Mouse (Mus musculus) spleen, postnatal 10 days (tissue): ENCODE measurements around the gene Tmem207.
"Not testable (repeated sequence)": the region's sequence is repeated elsewhere in the genome, so short reads cannot be mapped to it uniquely, and the experiment has no call there.

Experiments
- DNase-seq, 2 experiments: peaks; one replicate each; pipeline ENCODE4 v3.0.0; 2021 to 2022; ENCODE audit warnings: low spot score in 2 of 2

Gene Tmem207

DNA sequence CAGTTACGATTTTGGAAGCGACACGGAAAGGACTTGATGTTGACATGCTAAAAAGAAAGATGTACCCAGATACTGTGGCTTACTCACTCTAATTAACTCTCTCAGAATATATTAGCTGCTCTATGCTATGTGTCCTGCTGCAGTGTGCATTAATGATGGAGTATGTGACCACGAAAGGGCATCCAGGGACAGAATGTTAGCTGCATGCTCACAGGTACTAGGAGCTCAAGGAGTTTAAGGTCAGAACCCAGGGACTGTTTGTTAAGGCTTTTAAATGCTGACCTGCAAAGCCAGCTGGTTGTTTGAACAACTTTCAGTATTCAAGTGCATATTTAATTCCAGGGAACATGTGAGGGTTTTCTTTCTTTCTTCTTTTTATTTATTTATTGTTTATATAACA is at the start of gene Tmem207:
Gene Tmem207 (minus strand): TSS at position 101 of the 400 bp plus-strand sequence.
- no peak for DNase-seq

DNA sequence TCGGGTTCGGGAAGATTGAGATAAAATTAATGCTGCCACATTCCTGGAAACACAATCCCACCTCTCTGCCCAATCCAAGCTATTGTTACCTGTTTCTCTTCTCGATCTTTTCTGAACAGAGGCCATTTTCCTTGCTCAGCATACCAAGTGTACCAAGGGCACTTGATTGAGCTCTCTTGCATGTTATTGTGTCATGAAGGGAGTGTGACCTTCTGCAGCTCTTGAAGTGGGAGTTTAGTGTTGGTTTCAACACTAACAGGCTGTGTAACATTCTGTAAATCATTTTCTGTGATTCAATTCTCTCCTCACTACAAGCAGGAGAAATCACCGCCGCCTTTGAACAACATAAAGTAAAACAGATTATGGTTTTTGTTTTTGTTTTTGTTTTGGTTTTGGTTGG is 47.6 kb upstream of the Tmem207 start:
- no peak for DNase-seq

DNA sequence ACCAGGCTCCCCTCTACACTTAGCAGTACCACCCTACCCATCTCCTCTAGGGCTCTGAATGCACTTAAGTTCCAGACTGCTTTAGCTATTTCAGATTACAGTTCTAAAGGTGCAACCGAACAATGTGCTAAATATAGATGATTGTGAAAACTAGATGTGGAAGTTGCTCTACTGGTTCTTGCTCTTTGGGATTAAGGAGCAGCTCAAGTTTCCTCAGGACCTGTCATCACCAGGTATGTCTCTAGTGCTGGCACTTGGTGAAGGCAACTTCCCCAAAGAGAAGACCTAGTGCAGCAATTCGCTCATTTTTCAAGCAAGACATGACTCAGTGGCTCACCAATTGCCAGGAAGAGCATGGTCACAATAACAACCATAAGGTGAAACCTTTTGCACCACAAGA is 45.3 kb upstream of the Tmem207 start:
- no peak for DNase-seq

DNA sequence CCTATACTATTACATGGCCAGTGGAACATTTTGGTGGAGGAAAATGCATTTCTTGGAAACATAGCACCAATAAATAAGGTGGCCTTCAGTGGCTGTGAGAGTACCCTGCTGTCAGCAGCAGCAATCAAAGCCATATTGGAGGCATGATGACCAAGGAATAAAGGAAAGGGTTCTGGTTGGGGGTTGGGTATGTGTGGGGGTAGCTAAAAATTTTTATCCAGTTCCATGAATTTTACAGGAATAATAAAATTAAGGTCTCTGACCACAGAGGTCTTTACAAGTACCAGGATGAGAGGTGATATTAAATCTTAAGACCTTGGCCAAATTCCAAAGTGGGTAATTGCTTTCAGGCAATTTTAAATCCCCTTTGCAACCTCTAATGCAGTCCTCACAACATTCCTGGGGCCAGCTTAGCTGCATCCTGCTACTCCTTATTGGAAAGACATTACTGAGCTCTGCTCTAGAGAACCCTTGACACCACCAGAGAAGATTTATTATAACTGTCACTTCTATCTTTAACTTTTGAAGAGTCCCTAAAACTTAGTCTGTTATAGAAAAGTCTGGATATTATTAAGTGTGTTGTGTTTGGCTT is 42.9 kb upstream of the Tmem207 start:
- DNase-seq = no peak

DNA sequence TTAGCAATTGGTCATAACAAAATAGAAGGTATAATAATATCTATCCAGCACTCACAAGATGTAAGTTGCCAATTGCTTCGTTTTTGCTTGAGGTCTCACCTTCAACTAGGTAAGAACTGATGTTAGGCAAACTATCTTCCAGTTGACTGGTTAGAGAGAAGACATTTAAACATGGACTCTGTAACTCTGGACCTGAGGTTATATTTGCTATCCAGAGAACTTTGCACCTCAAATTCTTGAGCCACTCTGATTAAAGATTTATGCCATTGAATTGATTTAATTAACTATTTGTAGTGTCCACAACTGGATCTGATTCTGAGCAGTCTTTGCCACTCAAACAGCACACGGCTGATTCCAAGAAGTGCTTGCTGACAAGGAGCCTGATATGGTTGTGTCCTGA is 36.2 kb upstream of the Tmem207 start:
- DNase-seq = no peak

DNA sequence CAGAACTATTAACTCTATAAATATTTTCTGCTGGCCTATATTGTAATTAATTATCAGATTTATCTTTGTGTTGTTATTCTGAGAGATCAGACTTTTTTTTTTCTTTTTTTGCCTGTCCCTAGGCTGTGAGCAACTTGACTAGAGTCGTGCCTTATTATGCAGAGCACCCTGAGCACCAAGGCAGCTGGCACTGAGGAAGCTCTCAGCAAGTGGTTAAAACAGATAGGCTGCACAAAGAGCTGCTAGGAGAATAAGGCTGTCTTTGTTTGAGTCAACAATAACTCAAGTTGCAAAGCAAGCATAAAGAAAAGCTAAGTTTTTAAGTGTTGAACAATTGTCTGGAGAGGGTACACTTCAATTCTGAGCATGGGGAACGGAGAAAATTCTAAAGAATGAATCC is 35.2 kb upstream of the Tmem207 start:
- DNase-seq = no peak

DNA sequence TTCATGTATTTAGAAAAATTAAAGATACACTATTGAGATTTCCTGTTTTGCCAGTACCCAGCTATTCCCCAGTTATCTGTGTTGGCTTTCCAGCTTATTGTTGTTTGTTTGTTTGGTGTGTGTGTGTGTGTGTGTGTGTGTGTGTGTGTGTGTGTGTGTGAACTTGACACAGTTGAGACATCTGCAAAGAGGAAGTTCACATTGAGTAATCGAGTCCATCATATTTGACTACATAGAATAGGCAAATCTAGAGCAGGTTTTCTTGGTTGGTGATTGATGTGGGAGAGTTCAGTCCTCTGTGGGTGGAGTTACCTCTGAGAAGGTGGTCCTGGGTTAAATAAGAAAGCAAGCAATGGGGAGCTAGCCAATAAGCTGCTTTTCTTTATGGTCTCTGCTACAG is 32.2 kb upstream of the Tmem207 start:
- no peak for DNase-seq

DNA sequence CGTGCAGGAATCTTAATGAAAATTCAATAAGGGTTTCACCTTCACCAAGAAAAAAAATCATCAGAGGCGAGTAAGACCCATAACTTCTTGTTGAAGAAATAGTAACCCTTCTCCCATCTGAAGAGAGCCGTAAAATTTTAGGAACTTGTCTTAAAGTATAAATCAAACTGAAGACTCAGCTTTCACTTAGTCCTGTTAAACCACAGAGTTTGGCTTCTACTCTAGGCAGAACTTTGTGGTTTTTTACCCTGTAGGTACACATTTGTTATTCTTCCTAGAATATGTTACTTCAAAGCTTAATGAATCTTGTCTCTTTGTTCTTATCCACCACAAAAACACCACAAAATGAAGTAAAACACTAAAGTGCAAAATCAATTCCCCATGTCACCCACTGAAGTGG is 25.7 kb upstream of the Tmem207 start:
- DNase-seq = no peak

DNA sequence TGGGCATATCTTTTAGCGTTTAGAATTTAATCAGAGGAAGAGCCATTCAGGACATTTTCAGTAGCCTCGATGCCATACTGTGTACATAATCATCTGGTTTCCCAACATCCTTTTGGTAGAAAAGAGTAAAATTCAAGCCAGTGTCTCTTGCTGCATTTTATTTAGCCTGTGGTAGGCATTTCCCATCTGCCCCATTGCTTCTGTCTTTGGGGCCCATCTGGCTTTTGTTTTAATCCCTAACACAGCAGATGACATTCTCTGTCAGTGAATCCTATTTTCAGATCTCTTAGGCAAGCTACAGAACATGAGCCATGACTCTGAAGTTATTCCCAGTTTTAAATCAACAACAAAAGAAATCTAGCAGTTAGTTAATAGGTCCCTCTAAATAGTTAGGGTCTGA is 22.7 kb upstream of the Tmem207 start:
- no peak for DNase-seq

DNA sequence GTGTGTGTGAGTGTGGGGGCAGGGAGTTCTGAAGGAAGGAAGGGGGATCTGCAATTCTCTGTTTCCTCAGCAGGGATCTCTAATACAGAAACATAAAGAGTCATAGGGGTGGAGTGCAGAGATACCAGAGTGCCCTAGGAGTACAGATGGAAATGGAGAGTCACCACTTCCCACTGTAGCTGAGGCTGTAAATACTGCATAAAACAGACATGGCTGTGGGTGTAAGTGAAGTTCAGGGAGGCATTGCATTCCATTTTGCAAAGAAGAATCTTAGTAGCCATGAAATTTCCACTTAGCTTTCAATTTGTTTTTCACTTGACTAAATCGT is 20.3 kb upstream of the Tmem207 start:
- DNase-seq = no peak

DNA sequence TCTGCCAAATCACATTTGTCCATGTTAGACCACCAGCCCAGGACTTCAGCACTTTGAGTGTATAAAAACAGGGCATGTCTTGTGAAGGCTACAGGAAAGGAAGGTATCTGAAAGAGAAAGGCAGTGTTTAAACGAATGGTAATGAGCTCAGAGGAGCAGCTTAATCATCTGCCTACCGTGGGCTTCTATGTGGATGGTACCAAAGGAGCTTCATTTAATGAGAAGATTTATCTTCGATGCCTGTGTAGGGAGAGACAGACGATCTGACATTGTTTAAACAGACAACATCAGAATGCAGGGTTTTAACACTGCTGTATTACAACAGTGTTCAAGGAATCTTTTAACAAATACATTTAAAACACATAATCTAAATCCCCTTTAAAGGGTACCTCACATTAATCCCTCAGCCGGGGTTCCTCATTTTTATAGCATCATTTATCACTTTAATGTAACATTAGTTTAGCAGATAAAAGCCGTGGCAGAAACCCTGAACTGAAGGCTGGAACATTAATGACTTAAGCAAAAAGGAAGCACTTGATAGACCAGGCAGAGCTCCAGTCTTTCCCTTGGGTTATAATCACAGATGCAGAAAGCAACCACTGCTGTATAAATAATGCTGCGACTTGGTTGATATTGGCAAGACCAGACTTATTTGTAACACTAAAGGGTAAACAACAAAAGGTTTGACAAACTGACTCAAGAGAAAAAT is 19.8 kb upstream of the Tmem207 start:
- DNase-seq = no peak

DNA sequence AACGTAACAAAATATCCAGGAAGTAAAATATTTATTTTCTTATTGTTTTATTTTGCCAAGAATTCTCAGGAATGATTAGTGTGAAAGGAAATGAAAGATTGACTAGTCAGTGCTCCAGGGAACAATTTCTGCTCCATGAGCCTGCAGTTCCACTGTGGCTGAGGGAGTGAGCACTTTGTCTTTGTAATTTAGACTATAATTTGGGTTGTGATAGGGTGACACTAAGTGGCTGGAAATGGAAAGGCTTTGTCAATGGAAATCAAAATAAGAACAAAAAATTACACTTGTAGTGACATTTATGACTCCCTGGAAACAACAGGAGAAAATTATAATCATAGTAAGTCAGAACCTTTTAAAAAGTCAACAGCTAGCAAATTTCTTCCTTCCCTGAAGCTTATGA is 5.7 kb upstream of the Tmem207 start:
- no peak for DNase-seq

DNA sequence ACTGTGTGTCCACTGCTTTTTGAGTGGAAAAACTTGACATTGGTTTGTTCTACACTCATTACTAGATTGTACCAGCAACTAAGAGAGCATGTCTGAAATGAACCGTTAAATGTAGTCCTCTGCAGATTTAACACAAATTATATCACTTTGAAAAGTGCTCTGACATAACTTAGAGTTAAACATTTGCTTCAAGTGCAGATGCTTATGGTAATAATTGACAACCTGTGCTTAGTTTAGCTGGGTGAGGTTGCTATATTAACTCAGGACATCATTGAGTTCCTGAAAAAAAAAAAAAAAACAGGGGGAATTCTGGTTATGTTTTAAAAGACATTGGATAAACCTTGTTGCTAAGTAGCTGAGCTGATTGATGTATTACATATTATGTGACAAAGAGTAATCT is 3.9 kb upstream of the Tmem207 start:
- no peak for DNase-seq

DNA sequence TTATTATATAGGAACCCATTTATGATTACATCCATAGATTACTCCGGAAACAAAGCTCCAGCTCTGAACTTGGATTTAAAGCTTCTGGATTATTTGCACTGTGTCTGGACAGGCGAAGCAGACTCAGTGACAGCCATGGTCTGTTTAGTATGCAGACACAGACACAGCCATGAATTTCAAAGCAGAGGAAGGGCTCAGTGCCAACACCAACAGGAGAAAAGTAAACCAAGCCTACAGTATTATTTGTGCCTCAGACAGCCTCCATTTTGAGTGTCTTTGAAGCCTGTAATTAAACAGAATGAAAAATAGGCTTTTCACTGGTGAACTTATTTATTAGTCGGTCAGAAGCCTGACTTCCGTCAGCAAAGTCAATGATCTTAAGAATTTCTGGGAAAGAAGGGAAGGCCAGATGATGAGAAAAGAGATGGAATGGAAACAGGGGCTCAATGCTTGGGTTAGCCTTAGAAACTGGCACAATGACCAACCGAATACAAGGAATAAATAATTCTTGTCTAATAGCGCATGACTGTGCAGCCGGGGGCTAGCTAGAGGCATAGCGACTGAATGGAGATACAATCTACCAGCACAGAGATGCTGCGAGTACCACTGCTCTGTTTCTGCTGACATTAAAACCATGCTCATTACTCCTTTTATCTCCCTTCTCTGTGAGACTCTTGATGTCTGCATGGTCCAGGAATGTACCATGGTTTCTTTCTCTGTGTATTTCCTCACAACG is 1.5 kb upstream of the Tmem207 start:
- no peak for DNase-seq

DNA sequence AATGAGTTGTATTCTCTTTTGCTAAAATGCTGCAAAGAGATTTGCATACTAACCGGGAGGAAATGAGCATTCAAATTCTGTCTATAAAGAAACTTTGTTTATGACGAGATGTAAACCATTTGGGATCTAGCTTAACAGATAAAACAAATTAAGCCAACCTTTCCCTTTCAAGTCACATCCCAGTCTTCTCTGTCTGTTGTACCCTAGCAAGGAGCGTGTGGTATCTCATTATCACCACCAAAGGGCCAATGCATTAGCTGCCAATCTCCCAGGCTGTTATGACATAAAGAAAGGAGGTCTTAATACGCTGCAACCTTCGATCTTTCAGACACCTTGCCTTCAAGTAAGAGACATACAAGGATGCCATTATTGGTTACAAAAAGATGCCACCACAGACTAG is 737 bp downstream of the Tmem207 start:
- no peak for DNase-seq

DNA sequence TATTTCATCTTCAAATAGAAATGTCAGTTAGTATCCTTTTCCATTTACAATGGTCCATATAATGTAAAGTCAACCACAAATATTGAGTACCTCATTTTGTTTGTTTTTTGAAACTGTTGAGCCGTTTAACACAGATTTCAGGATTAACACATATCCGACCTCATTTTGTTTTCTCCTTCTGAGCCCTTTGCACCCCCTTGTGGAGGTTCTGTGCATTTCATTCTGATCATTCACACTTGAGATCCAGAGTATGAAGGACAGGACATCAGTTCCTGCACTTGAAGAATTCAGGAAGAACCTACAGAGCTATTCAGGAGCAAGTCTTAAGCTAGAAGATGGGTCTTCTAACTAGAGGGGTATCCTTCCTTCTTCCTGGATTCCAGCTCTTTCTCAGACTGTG is 7.0 kb downstream of the Tmem207 start:
- no peak for DNase-seq

DNA sequence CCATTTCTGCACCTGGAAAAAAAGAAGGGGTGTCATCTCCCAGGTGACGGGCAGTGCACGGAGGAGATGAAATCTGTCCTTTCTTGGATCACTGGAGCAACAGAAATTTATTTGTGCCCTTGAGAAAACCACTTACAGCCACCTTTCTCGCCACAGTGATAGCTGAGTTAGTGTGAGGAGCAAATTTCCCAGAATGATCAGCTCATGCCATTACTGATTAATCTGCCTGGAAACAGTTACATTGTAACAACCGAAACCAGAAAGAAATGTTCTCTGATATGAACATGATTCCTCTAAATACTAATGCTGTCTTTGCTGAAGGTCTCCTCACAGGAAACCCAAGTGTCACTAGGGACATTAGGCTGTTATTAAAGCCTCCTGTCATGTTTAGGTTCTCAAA is 21.6 kb downstream of the Tmem207 start:
- DNase-seq = no peak

DNA sequence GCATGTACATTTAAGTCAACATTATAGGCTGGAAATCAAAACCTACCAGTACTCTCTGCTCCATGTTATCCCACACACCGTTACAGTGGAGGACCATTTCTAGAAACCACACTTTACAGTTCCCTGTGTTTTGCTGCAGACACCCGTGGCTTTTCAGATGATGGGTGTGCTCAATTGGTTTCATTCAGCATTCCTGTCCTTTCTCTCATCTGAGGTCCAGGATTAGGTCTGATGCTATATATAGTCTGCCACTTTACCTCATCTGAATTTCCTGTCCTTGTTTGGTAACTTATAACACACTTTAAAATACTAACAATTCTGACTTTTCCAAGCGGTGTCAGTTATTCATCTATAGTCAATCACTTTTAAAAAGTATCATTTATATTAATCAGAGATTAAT is 25.8 kb downstream of the Tmem207 start:
- DNase-seq = no peak

DNA sequence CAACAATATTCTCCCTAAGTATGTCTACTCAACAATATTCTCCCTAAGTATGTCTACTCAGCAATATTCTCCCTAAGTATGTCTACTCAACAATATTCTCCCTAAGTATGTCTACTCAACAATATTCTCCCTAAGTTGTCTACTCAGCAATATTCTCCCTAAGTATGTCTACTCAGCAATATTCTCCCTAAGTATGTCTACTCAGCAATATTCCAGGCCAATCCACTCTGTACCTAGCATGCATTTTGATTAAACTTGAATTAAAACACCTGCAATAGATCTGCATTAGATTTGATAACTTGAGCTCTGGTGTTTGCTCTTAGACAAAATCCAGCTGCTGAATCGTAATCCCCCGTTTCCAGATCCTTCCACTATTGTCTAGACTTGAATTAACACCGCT is 26.9 kb downstream of the Tmem207 start:
- DNase-seq = not testable (repeated sequence)

DNA sequence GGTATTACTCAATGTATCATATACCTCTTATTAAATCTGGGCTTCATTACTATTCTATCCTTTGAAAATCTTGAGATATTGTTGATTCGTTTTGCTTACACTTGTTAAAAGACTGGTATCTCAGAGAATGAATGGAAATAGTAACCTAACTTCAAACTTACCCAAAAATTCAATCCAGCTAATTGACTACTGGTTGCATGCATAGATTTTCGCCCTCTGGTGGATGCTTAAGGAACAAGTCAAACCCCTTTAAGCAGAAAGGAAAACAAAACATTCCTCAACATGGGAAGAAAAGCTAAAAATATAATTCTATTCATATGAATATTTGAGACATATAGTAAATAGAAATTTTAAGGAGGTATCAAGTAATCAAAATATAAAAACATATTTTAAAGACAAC is 30.8 kb downstream of the Tmem207 start:
- no peak for DNase-seq

DNA sequence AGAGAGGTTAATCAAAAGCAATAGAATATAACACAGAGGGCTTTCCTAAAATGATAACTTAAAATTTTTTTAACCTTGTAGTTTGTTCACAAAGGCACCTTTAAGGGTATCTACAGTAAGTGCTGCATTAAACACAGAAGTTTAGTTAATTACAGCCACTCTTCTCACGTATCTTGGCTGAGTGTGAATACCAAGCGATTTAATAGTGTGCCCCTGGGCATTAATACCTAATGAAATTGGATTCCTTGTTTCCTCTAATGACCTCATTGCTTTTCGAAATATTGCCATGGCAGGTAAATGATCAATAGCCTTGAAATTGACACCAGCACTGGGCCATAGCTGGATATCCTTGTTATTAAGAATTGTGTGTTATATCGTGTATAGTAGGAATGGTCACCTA is 55.3 kb downstream of the Tmem207 start:
- no peak for DNase-seq

DNA sequence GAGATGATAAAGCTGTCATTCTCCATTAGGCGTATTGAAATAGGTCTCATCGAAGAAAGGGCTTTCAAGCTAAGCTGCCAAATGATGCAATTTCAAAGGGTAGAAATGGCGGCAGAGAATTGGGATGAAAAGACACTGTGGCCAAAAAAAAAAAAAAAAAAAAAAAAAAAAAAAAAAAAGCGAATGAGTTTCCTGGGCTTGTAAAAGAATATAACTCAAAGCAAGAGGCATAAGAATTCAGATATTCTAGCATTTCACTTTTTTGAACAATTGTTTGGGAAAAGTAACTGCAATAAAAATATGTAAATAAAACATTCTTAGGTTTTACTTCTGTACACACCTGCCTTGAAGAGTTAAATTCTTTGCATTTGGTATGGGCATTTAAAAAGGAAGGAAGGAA is 60.0 kb downstream of the Tmem207 start:
- no peak for DNase-seq

DNA sequence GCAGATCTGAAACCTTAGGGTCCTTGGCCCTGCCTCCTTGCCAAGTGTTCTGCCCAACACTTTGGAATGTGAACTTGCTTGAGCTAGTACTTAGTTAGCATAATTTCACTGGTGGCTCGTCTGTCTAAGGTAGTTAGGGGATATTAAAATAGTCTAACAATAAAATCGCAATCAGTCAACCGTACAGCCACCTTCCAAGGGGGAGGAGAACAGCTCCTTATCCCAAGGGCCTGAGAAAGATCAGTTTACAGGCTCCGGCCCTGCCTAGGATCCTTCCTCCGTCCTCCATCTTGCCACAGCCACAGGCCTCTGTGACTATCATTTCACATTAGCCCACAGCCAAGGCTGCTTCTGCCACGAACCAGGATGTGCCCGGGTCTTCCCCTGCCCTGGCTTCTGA is 63.7 kb downstream of the Tmem207 start, which contains the start of gene Cldn16:
Gene Cldn16 (plus strand): TSS at position 301 of the 400 bp plus-strand sequence.
- DNase-seq = no peak
